Mouse (Mus musculus) heart, adult 2 months (tissue): ENCODE measurements at regions not wholly inside any gene's neighbourhood (a gene's known extent, or its start where the extent isn't known, plus 50 kb on each side); places are given as distances from the start of the nearest gene placed in this dataset.

Experiments
- CTCF ChIP-seq: fragments of 200-600 bp; IDR thresholded peaks from 2 replicates; pipeline ENCODE4 v1.8.1; 2022; ENCODE audit warnings: antibody characterized with exemption, mild to moderate bottlenecking, moderate library complexity
- POLR2A ChIP-seq: fragments of 200-500 bp; IDR thresholded peaks from 2 replicates; pipeline ENCODE4 v1.6.1; 2011; ENCODE audit warnings: mild to moderate bottlenecking, low read depth, low read length, control low read depth; ENCODE audit not compliant: insufficient read depth

GRCm38 (mm10) chr19:14035785-14036184, 122.5 kb downstream of the Olfr1505 start:
- no peak for TF ChIP-seq POLR2A
- no peak for TF ChIP-seq CTCF
